Mouse (Mus musculus): ENCODE measurements at regions not wholly inside any gene's neighbourhood (a gene's known extent, or its start where the extent isn't known, plus 50 kb on each side); places are given as distances from the start of the nearest gene placed in this dataset.
"Not testable (repeated sequence)": the region's sequence is repeated elsewhere in the genome, so short reads cannot be mapped to it uniquely, and the experiment has no call there.

DNA sequence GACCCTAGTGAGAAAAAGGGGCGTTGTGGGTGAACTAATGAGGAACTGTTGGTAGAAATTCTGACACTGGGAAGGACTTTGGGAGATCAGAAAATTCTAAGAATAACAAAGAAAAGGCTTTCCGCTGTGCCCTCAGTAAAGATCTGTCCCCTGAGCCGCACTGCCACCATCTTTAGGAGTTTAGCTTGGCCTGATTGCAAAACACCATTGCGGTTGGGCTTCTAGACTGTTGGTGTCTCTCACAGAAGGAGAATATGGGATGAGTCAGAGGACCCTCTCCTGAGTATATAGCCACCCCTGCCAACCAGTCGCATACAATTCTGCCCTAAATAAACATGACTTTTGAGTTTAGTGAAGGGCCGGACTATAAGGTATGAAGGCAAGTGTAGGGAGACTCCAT lies 147.5 kb upstream of the Nrip1 start:
- no peak for DNase-seq (ENCODE audit: low spot score)

DNA sequence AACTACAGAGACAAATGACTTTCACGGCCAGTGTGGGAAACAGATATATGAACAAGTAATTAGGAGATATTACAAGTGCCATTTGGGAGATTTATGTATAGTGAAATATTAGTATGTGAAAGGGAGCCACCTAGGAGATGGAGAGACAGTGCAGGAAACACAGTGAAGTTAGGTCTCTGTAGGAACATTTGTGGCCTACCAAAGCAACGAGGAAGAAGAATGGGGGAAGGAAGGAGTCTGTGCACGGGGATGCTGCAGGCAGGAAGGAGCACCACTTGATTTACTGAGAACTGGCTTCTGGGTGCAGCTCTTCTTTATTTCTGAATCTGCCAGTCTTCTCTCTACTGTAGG lies 147.0 kb upstream of the Nrip1 start:
- no peak for DNase-seq (ENCODE audit: low spot score)

DNA sequence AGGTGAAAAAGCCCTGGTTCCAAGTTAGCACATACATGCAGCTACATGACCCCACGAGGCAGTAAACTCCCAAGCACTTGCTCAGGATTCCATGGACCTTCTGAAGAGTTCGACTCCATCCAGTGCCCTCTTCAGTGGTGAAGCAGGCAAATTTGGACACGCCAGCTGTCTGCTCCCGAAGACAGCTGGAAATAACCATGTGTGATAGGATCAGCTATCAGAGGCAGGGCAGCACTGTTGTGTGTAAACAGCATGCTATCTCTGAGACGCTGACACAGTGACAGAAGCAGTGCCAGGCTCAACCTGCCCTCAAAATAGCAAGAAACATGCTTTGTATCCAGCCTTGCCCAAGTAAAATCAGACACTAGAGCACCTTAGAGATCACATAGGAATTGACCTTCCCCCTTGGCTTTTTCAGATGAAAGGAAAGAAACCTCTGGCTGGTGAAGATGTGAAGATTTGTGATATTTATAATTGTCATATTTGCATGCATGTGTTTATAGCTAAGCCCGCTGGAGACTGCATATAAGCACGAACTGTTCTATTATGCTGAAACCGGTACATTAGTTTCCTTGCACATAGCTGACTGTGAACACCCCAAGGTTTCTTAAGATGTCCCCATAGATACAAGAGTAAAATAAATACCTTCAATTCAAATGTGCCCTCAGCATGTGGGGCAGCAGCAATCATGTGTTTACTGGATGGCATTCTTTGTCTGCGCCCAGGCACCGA lies 146.4 kb upstream of the Nrip1 start:
- DNase-seq (ENCODE audit: low spot score), result no peak

DNA sequence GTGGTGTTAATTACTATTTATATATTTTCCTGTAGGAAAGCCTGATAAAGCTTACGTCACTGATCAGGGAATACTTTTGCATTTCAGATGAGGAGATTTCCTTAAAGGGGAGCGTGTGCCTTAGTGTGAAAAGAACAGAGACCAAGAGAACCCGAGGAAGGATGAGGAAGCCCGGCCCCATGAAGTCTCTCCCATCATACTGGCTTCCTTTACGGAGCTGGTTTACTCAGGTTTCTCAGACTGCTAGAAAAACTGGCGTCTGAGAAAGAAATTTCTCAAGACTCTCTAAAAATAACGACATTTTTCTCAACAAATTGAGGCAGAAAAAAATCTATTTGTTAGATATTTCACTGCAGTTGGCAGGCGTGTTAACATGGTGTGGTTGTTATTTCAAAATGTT lies 137.2 kb upstream of the Nrip1 start:
- no peak for DNase-seq (ENCODE audit: low spot score)

DNA sequence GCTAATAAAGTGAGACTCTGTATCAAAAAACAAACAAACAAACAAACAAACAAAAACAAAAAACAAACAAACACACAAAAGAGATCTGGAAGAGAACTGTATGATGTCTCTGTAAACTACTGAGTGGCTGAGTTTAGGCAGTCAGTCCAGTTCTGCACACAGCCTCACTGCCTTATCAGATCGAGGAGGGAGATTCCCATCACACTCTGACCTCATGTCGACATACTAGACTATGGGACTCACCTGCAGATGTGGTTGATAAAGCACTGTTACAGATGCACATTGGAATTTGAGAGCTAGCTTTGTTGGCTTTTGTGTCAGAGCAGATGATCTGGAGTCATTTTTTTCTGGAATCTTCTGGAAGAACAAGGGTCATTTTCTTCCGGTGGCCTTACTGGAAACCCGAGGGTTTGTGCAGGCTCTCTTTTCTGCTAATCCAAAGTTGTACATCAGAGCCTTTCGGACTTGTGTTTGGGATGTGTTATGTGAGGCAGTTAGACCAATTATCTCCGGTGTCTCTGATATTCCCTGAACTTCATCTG lies 135.6 kb upstream of the Nrip1 start:
- DNase-seq (ENCODE audit: low spot score), result no peak

DNA sequence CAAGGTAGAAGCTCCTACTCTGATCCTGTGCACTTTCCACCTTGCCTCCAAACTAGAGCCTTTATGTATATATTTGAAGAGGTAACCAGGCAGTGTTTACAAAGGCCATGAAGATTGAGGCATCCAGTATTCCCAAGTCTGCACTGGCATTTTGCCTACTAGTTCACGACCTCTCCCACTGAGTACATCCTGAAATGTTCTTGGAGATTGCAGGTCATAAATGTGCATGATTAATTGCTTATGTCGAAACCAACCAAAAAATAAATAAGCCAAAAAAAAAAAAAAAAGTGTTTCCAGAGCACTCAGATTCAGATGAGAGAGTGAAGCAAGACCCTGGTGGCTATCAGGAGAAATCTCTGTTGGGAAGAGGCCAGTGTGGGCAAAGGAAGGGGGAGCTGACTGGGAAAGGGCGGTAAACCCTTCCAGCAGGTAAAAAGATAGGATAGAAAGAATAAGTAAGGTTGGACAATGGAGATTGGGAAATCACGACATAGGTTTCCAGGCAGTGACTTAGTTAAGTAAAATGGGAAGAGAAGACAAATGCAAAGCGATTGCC lies 133.6 kb upstream of the Nrip1 start:
- DNase-seq (ENCODE audit: low spot score), result no peak

DNA sequence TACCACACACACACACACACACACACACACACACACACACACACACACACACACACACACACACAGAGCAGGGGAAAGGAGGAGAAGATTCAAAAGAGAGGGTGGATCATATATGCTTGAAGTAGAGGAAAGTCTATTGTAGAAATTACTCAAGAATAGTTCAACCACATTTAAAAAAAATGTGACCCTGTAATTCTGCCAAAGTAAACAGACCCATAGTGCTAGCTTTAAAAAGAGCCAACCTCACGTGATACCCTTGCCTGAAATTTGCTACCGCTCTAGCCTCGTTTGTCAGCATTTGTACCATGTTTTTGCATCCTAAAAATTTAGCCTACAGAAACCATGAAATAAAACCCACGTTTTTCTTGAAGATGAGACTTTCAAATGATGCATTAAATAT lies 132.6 kb upstream of the Nrip1 start:
- no peak for DNase-seq (ENCODE audit: low spot score)

DNA sequence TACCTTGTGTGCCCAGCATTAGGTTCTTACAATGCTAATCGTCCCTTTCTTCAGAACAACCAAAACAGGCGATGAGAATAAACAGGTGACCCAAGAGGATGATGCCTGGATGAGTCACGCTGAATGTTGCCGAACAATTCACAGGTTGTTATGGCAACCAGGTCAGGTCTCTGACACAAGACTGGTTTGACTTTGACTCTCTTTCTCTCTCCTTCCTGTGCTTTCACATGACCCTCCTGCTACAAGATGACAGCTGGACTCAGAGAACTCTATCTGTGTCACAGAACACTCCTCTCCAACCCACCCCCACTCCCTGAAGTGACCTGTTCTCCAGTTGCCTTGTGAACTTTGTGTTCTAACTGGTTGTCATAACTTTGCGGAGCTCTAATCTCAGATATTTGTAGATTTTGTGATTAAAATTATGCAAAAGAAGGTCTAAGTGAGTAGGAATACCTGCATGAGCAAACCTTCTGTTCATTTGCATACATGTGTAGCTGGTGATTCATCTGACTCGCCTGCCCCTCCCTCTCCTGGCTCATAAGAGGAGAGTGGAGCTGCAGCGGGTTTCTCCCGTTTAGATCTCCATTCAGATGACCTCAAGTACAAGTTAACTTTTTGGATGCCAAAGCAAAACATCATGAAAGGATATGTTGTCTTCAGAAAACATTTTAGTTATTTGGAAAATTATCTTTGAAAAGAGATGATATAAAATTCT lies 126.2 kb upstream of the Nrip1 start:
- DNase-seq (ENCODE audit: low spot score), result no peak

DNA sequence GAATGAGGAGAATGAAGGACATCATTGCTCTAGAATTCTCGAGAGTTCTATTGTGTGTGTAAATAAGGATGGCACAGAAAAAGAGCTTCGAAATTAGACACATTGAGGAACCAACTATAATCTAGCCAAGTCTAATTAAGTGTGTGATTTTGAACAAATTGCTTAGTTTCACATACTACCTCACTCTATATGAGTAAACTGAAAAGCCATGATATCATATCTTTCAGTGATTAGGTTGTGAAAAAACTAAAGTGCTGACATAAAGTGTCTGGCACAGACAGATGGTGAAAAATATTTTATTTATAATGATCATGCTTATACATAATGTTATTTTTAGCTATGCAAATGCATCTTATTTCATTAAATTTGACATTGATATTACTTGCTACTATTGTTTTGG lies 124.6 kb upstream of the Nrip1 start:
- no peak for DNase-seq (ENCODE audit: low spot score)

DNA sequence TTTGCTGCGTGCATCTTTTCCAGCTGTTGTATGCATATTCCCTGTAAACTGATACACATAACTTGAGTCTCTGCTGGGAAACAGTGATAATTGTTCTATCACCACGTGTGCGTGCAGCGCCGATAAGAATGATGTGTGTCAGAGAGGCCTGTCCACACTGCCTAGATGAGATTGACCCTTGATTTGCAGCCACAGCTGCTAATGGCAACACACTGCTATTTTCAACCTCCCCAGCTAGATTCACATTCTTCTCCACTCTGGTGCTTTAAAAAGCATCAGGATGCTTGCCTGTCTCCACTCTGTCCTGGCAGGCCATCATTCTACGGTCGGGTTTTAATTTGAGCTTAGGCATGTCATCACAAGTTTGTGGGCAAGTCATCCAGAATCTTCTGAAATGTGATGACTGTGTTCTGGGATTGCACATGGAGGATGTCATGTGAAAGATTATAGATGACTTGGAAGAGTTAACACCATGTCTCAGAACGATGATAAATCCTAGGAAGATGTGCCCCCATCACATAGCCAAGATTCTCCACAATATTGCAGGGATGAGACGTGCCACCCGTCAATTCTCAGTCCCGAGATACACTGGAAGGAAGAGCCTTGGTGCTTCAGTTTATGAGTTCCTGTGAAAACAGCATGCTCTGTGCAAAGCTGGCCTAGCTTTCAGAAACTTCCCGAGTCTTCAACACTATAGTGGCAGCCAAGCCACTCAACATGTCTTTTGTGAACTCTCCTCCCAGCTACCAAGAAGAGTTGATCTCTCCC lies 123.6 kb upstream of the Nrip1 start:
- DNase-seq (ENCODE audit: low spot score), result no peak

DNA sequence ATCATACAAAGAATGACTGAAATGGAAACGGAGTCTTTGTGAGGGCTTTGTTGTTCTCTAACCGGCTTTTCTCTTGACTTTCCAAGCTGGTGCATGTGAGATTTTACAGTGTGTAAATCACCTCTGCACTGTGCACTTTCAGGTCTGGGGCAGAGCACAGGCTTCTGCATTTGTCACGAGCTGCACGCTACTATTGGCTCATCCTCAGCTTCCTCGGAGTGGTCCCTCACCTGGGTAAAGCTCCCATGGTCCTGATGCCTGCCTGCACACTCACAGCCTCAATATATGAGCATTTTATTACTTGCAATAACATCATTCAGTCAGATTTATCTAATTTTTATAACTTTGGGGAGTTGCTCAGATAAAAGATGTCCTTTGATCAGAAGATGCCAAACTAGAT lies 109.8 kb upstream of the Nrip1 start:
- DNase-seq (ENCODE audit: low spot score), result no peak

DNA sequence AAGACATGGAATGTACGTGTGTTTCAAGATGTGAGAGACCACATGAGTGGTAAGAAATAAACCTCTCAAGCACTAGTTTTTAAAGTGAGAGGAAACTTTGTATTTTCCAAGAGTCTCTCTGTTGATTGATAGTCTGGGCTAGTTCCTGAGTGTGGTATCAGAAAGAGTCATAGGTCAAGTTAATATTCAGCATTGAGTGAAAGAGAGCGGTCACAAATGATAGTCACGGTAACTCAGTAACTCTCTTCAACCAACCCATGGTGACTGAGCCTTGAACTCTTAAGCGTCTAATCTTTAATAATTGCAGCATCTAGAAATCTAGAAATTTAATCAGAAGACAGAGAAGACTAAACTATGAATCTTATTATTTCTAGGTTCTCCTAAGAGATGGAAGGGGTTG lies 108.3 kb upstream of the Nrip1 start:
- DNase-seq (ENCODE audit: low spot score), result no peak

DNA sequence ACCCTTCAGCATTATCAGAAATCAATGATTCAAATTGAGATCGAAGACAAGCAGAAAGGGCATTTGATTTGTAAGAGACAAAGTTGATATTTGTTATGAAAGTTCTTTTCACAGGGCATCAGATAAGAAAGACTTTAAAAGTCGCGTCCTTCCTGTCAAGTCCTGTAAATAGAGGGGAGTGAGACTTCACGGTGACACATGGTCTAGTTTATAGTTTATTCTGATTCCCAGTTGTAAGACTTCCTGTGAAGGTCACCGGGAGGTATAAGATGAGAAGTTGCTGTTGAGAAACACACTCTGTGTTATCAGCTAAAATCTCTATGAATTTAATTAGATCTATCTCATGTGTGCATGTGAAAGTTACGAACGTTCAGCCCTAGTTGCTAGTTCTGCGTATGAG lies 103.8 kb upstream of the Nrip1 start:
- no peak for DNase-seq (ENCODE audit: low spot score)

DNA sequence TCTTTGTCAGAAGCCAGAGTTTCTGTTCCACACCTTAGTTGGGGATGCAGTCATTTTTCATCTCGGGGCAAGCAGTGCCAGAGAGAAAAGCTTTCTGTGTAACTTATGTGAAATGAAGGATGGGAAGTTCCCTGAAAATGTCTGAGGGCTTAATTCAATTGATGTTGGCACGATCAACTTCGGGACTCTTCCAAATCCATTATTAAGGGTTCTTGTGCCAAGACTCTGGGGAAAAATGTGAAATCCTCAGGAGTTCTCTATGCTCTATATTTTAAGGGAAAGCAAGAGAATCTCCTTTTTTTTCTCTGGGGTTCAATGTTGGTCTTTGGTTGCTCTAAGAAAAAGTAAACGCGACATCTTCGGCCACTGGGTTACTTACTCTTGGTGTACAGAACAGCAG lies 100.9 kb upstream of the Nrip1 start:
- DNase-seq (ENCODE audit: low spot score), result no peak

DNA sequence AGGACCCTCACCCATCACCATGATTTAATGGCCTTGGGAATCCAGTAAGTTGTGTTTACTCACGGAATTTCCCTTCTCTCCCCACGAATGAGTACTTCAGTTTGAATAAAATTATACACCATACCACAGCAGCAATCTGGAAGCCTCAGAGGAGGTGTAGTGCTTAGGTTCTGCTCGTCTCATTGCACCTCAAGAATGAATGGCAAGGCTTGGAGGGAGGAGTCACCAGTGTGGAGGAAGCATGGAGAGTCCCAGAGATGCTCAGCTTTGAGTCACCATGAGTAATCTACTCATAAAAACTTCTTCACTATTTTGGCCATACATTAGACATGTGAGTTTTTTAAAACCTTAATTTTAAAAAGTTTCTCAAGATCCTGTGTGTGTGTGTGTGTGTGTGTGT lies 98.8 kb upstream of the Nrip1 start:
- DNase-seq (ENCODE audit: low spot score), result no peak

DNA sequence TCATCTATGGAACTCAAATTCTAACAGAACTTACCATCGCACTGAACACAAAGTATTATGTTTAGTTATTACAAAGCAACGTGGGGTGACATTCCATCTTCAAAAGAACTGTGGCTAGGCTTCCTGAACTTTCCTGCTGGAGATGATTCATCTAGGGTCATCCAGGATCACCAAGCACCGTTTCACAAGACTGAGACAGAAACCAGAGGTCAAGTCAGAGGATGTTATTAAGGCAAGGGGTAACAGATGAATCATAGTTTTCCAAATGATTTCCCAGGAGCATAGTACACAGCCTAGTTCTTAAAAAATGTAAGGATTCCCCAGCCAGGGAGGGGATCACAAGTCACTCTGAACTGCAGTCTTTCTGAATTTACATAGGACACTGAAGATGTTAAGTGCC lies 97.5 kb upstream of the Nrip1 start:
- DNase-seq (ENCODE audit: low spot score), result no peak

DNA sequence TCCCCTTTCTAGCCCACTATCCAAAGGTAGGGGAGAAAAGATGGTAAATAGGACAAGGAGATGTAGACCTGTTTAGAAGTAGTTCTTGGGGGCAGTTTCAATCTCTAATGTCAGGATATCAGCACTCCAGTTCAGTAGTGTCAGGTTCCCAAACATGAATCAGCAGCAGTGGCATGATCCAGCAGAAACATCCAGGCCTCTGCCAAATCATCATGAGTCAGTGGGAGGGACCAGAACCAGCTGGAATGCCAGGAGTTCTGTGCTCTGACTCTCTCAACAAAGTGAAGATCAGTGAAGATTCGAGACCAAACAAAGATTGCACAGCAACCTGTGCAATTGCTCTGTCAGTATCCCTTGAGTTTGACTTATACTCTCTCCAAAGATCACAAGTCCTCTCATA lies 85.9 kb upstream of the Nrip1 start:
- DNase-seq (ENCODE audit: low spot score), result no peak

DNA sequence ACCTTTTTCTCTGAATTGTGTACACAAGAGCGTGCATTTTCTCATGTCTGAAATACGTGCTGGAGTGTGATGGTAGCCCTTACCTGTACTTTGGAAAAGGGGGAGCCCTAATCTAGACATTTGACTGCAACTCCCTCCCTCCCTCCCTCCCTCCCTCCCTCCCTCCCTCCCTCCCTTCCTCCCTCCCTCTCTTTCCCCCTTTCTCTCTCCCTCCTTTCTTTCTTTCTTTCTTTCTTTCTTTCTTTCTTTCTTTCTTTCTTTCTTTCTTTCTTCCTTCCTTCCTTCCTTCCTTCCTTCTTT lies 82.6 kb upstream of the Nrip1 start:
- not testable (repeated sequence) for DNase-seq (ENCODE audit: low spot score)

DNA sequence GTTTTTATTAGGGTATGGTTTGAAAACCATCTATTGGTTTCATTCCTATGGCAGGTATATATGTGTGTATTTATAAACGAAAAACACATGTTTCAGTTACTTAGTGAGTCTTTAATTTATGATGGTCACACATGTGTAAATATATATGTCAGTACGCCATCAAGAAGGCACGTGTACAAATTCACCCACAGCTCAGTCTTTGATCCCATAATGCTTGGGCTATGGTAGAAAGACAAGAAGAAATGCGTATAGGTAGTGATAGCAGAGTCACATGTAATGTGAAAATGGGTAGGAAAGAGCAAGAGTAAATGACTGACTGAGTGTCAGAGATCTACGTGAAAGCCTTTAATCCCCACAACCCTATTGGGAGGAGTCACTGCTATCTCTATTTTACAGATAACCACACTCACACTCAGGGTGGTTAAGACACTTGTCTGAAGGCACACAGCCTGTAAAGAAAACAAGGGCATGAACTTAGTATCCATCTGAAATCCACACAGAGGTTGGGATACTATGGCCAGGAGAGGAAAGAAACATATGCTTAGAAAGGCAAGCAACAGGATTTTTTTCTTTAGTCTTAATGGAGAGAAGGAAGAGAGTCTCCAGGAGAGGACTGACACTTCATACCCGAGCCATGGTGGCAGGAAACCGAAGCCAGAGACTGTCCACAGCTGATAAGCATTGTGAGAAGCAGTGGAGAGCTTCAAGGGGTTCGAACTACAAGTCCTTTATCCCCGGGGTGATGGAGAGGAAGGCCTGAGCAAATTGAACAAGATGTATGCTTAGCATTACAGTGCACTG lies 82.1 kb upstream of the Nrip1 start:
- DNase-seq (ENCODE audit: low spot score), result no peak

DNA sequence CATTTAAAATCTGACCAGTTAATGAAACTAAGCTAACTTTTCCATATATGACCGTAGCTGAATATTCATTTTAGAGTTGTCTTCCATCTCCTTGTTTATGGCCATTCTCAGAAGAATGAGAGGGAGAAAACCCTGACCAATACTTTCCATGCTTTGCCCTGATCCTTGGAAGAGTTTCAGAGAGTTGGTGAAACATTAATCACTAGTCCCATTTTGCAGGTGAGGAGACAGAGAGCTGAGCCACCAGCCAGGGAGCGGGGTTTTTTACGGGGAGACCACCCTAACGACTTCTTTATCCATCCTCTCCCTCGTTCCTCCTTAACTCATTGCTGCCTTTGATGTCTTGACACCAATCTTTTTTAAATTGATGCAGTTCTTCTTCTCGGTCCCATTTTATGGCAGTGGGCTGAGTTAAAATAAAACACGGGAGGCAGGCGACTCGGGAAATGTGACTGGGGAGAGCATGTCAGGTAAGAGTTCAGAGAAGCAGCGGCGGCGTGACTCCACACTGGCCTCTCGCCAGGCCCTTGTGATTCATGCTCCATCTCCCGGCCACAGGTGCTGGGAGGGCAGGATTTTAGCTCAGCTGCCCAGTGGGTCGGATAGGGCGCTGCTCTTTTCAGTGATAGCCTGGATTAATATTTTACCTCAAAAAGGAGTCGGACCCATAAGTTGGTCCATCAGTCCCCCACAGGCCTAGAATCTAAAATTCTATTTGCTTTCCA lies 81.3 kb upstream of the Nrip1 start:
- no peak for DNase-seq (ENCODE audit: low spot score)

DNA sequence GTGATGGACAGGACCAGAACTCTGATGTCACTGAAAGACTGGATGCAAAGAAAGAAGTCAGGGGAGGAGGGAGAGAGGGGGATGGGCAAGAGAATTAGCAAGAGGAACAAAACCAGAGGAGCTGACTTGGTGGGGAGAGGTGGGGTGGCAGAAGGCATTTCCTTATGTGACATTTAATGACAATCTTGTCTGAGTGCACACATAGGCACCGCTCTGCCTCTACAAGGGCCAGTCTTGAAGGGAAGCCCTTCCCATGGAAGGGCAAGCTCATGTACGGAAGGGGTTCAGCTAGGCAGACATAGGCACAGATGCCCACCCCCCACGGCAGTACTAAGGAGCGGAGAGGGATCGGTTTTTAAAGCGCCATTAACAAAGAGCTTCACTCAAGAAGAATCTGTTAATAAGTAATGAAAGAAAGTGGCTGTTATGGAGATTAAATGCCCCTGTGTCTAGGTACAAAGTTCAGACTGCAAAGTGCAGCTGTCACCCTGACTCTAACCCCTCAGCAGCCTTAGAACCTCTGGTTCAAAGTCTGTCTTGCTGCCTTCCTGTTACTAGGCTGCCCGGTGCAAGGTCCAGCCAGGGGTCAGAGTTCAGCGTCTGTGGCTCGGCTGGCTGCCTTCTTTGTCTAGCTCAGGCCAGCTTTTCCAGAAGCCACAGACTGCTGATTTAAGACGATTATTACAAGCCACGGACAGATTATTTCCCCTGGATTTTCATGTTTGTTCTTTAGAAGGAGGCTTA lies 80.0 kb upstream of the Nrip1 start:
- DNase-seq (ENCODE audit: low spot score), result peak; percentile 89
